Mouse (Mus musculus) erythroblast, embryonic 14.5 days (primary cell): ENCODE data around the gene Knop1.

ENCODE experiments used
- GATA1 ChIP-seq: IDR thresholded peaks from 2 replicates; pipeline ENCODE4 v1.6.1; 2012; ENCODE audit warnings: low read length, inconsistent platforms, mixed read lengths
- TAL1 ChIP-seq: IDR thresholded peaks from 3 replicates; pipeline ENCODE4 v1.6.1; 2012; ENCODE audit warnings: low read length, inconsistent platforms, mixed read lengths

DNA sequence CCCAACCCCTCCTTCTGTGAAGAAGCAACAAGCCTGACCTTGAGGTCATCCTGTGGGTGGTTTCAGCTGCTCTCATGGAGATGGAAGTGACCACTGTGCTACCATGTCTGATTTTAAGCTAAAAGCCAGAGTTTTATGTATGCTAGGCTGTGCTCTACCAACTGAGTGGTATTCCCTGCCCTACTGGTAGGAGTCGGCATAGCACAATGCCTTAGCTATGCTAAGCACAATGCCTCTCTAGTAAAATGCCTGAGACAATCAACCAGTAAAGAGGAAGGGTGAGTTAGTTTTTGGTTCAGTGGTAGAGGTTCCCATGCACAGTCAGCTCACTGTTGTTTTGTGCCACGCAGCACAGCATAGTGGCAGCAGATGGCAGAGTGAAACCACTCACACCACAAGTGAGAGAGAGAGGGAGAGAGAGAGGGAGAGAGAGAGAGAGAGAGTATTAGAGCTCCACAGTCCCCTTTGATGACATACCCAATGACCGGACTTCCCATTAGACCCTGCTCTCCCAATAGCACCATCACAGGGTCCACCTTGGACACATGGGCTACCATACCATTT lies 23.5 kb upstream of the Knop1 start:
- TF ChIP-seq GATA1 (no peak), TAL1 (no peak)
